Mouse (Mus musculus) hindbrain, embryonic 15.5 days (tissue): ENCODE measurements at regions not wholly inside any gene's neighbourhood (a gene's known extent, or its start where the extent isn't known, plus 50 kb on each side); places are given as distances from the start of the nearest gene placed in this dataset.

ENCODE experiments used
- ATAC-seq: fragments of 200-750 bp; cut with Nextera tagmentation; 2 replicates; pipeline ENCODE4 v1.8.0; 2017; ENCODE audit warnings: low read depth, moderate number of reproducible peaks, moderate TSS enrichment; ENCODE audit not compliant: low FRiP score
- H3K27ac ChIP-seq: fragments of 300-500 bp; sonication (generic); replicated peaks from 2 replicates; pipeline ENCODE4 v1.5.1; 2015; ENCODE audit warnings: mild to moderate bottlenecking, inconsistent platforms
- H3K27me3 ChIP-seq: fragments of 300-500 bp; sonication (generic); 2 replicates; pipeline ENCODE4 v1.6.1; 2015; ENCODE audit warnings: control low read depth, inconsistent platforms
- H3K36me3 ChIP-seq: fragments of 300-500 bp; sonication (generic); 2 replicates; pipeline ENCODE4 v1.6.1; 2015; ENCODE audit warnings: control low read depth, inconsistent platforms
- H3K4me1 ChIP-seq: fragments of 300-500 bp; sonication (generic); replicated peaks from 2 replicates; pipeline ENCODE4 v1.6.1; 2015; ENCODE audit warnings: control low read depth, inconsistent platforms
- H3K4me2 ChIP-seq: fragments of 300-500 bp; sonication (generic); 2 replicates; pipeline ENCODE4 v1.6.1; 2015; ENCODE audit warnings: moderate library complexity, mild to moderate bottlenecking, inconsistent platforms
- H3K4me3 ChIP-seq: fragments of 300-500 bp; sonication (generic); 2 replicates; pipeline ENCODE4 v1.5.1; 2015; ENCODE audit warnings: mild to moderate bottlenecking, inconsistent platforms
- H3K9ac ChIP-seq: fragments of 300-500 bp; sonication (generic); 2 replicates; pipeline ENCODE4 v1.6.1; 2015; ENCODE audit warnings: inconsistent platforms
- H3K9me3 ChIP-seq: fragments of 300-500 bp; sonication (generic); 2 replicates; pipeline ENCODE4 v1.6.1; 2016; ENCODE audit warnings: control low read depth, inconsistent platforms
- WGBS: fragments of 180-500 bp; shearing (Covaris S2); methylation state at CpG from one replicate; pipeline ENCODE4 v1.1.7; 2015; 5-methylcytosine and 5-hydroxymethylcytosine counted together

GRCm38 (mm10) chr3:27766421-27766820, 55.3 kb upstream of the Fndc3b start:
- H3K4me3 ChIP-seq = no peak overlapping the region
- H3K4me2 ChIP-seq = no peak overlapping the region
- no peak overlapping the region for H3K9ac ChIP-seq
- no peaks in the 10 kb centered on the region for H3K36me3 ChIP-seq
- H3K9me3 ChIP-seq = no peaks in the 10 kb centered on the region
- 23% methylated on average over 6 of the region's 6 CpGs for WGBS
- H3K4me1 ChIP-seq = peaks cover 6% of the 10 kb centered on the region
- no peaks in the 10 kb centered on the region for H3K27me3 ChIP-seq
- no peak overlapping the region; the same call in 1 of the 2 replicates for H3K27ac ChIP-seq
- ATAC-seq = peak; percentile 54; the same call in 1 of the 2 replicates

DNA sequence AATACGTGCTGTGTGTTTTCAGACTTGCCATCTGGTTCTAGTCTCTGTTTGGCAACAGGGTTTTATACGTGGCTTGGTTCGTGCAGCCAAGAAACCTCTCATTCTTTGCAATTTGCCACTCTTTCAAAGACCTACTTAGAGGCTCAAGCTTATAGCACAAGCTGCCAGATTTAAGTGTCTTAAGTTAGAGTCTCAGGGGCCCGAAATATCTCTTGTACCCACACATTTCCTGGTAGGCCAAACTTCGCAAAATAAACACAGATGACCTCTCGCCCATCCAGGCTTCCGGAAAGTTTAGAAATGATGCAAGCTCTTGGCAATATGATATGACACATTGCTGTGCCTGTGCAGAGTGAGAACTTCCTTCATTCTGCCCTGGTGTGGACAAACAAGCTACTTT, 54.8 kb upstream of the Fndc3b start:
- Histone ChIP-seq H3K36me3 (no peaks in the 10 kb centered on the region), H3K4me3 (no peak overlapping the region), H3K27ac (peak overlapping the region; percentile 12; the same call in 1 of the 2 replicates), H3K4me2 (no peak overlapping the region), H3K9me3 (no peaks in the 10 kb centered on the region), H3K4me1 (peaks cover 6% of the 10 kb centered on the region), H3K27me3 (no peaks in the 10 kb centered on the region), H3K9ac (no peak overlapping the region)
- WGBS = 68% methylated on average over 7 of the region's 7 CpGs
- no peak for ATAC-seq

DNA sequence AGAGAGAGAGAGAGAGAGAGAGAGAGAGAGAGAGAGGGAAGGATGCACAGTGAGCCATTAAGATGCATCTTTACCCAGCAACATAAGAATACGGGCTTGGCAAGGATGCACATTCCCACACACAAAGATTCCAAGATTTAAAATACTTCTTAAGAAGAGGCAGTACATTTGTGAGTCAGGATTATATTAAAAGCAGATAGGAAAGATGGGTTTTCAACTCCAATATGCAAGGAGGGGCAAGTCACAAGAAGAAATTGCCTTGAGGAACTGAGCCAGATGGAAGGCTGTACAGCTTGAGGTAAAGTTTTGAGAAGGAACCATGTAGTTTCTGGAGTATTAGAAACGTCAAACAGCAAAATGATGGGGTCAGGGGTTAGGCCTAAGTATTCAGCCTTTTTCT, 53.4 kb upstream of the Fndc3b start:
- Histone ChIP-seq H3K4me2 (no peak overlapping the region), H3K27ac (no peak overlapping the region), H3K4me1 (peaks cover 6% of the 10 kb centered on the region), H3K4me3 (no peak overlapping the region), H3K9me3 (no peaks in the 10 kb centered on the region), H3K9ac (no peak overlapping the region), H3K36me3 (no peaks in the 10 kb centered on the region), H3K27me3 (no peaks in the 10 kb centered on the region)
- no peak for ATAC-seq
- 77% methylated on average over 2 of the region's 2 CpGs for WGBS

DNA sequence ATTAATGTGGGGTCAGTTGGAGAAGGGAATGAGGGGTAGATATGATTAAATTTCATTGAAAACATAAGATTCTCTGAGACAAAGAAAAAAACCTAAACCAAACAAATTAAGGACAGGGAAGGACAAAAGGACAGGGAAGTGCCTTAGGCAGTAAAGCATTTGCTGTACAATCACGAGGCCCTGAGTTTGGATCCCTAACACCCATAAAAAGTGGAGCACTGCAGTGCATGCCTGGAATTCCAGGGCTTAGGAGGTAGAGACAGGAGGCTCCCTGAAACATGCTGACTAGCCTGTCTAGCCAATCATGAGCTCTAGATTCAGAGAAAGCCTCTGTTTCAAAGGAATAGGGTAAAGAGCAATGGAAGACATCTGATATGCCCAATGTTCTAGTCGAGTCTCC, 49.9 kb upstream of the Fndc3b start:
- ATAC-seq = no peak
- Histone ChIP-seq H3K27ac (no peak overlapping the region), H3K4me2 (no peak overlapping the region), H3K4me3 (no peak overlapping the region), H3K27me3 (no peaks in the 10 kb centered on the region), H3K9ac (no peak overlapping the region), H3K36me3 (no peaks in the 10 kb centered on the region), H3K9me3 (no peaks in the 10 kb centered on the region), H3K4me1 (peaks cover under 1% of the 10 kb centered on the region; the same call in 1 of the 2 replicates)
- 61% methylated on average over 2 of the region's 2 CpGs for WGBS
